Mouse (Mus musculus) forebrain, postnatal 0 days (tissue): ENCODE results near the gene Slc52a3. TPM values are rescaled to one million over a fixed set of nuclear protein-coding genes. Genes with fewer than 3 reads are reported as not detected.

Source experiments
- ATAC-seq: fragments of 200-750 bp; cut with Nextera tagmentation; 2 replicates; pipeline ENCODE4 v1.8.0; 2017; ENCODE audit warnings: mild to moderate bottlenecking, moderate library complexity
- DNase-seq: peaks from one replicate; pipeline ENCODE4 v3.0.0-alpha.2; 2015
- H3K27ac ChIP-seq: fragments of 300-500 bp; sonication (generic); 2 replicates; pipeline ENCODE4 v1.5.1; 2014; ENCODE audit warnings: low read depth, mild to moderate bottlenecking, antibody characterized with exemption, low read length, moderate library complexity, mixed read lengths
- H3K27me3 ChIP-seq: fragments of 300-500 bp; sonication (generic); 2 replicates; pipeline ENCODE4 v1.6.1; 2014; ENCODE audit warnings: mild to moderate bottlenecking, low read length, mixed read lengths; ENCODE audit not compliant: insufficient read depth
- H3K36me3 ChIP-seq: fragments of 300-500 bp; sonication (generic); 2 replicates; pipeline ENCODE4 v1.6.1; 2014; ENCODE audit warnings: mild to moderate bottlenecking, moderate library complexity; ENCODE audit not compliant: insufficient read depth
- H3K4me1 ChIP-seq: fragments of 300-500 bp; sonication (generic); 2 replicates; pipeline ENCODE4 v1.6.1; 2014; ENCODE audit warnings: antibody characterized with exemption; ENCODE audit not compliant: insufficient read depth
- H3K4me2 ChIP-seq: fragments of 300-500 bp; sonication (generic); 2 replicates; pipeline ENCODE4 v1.6.1; 2014; ENCODE audit warnings: low read depth, mild to moderate bottlenecking, moderate library complexity
- H3K4me3 ChIP-seq: fragments of 300-500 bp; sonication (generic); 2 replicates; pipeline ENCODE4 v1.5.1; 2014; ENCODE audit warnings: low read depth, low read length, mixed read lengths
- H3K9ac ChIP-seq: fragments of 300-500 bp; sonication (generic); 2 replicates; pipeline ENCODE4 v1.6.1; 2014; ENCODE audit warnings: mild to moderate bottlenecking
- H3K9me3 ChIP-seq: fragments of 300-500 bp; sonication (generic); 2 replicates; pipeline ENCODE4 v1.6.1; 2016; ENCODE audit warnings: low read length
- CTCF ChIP-seq: sonication (generic); IDR thresholded peaks from 2 replicates; pipeline ENCODE4 v1.5.1; 2016; ENCODE audit warnings: antibody characterized with exemption, control low read depth, low read depth
- WGBS: fragments of 180-500 bp; shearing (Covaris S2); extraction: QIAGEN DNeasy Blood & Tissue Kit; methylation state at CpG from one replicate; pipeline ENCODE4 v1.1.7; 2014; 5-methylcytosine and 5-hydroxymethylcytosine counted together
- polyA plus RNA-seq: library from polyadenylated mRNA; unstranded; fragments of >200 nt; fragmentation: Nextera tagmentation; extraction: Ambion mirVana; gene quantifications from 2 replicates; pipeline ENCODE4 v1.2.1, GENCODE M21; 2015
- total RNA-seq: library from RNA; depleted of rRNA; stranded (reverse); fragments of >200 nt; gene quantifications from 2 replicates; pipeline ENCODE4 v1.2.3, GENCODE M21; 2014

The Slc52a3 gene
- total and polyA plus RNA-seq, 2 experiments from 2014 or later, result 2.0 to 2.2 TPM

- no peak for ATAC-seq
- TF ChIP-seq CTCF, result no peak
- H3K4me1 ChIP-seq, result peaks cover 23% of the 10 kb centered on the region
- WGBS, result 79% methylated on average over 8 of the region's 8 CpGs
- no peak for DNase-seq
- H3K4me2 ChIP-seq, result no peak overlapping the region
- H3K9me3 ChIP-seq, result no peaks in the 10 kb centered on the region
- no peaks in the 10 kb centered on the region for H3K27me3 ChIP-seq
- H3K9ac ChIP-seq, result no peak overlapping the region
- no peak overlapping the region for H3K4me3 ChIP-seq
- H3K36me3 ChIP-seq, result no peaks in the 10 kb centered on the region; the same call in 1 of the 2 replicates
- H3K27ac ChIP-seq, result no peak overlapping the region
Observed at GRCm38 (mm10) chr2:151968451-151968850, 27.9 kb upstream of the Slc52a3 start.

- peaks cover 23% of the 10 kb centered on the region for H3K4me1 ChIP-seq
- no peaks in the 10 kb centered on the region; the same call in 1 of the 2 replicates for H3K36me3 ChIP-seq
- no peak overlapping the region for H3K4me3 ChIP-seq
- H3K9ac ChIP-seq, result no peak overlapping the region
- no peak overlapping the region for H3K4me2 ChIP-seq
- no peak for TF ChIP-seq CTCF
- no peak overlapping the region for H3K27ac ChIP-seq
- H3K27me3 ChIP-seq, result no peaks in the 10 kb centered on the region
- ATAC-seq (no peak), DNase-seq (no peak)
- 85% methylated on average over 7 of the region's 7 CpGs for WGBS
- no peaks in the 10 kb centered on the region for H3K9me3 ChIP-seq
Observed at GRCm38 (mm10) chr2:151968986-151969385, 27.3 kb upstream of the Slc52a3 start.

GRCm38 (mm10) chr2:151969396-151969795 lies 26.9 kb upstream of the Slc52a3 start:
- Histone ChIP-seq H3K36me3 (no peaks in the 10 kb centered on the region; the same call in 1 of the 2 replicates), H3K4me1 (peaks cover 23% of the 10 kb centered on the region), H3K9me3 (no peaks in the 10 kb centered on the region), H3K4me2 (no peak overlapping the region), H3K9ac (no peak overlapping the region), H3K4me3 (no peak overlapping the region), H3K27ac (no peak overlapping the region), H3K27me3 (no peaks in the 10 kb centered on the region)
- 91% methylated on average over 6 of the region's 6 CpGs for WGBS
- no peak for TF ChIP-seq CTCF
- DNase-seq (no peak), ATAC-seq (no peak)

- H3K9me3 ChIP-seq, result no peaks in the 10 kb centered on the region
- peak; percentile 96 for ATAC-seq
- 46% methylated on average over 53 of the region's 53 CpGs for WGBS
- peak overlapping the region; percentile 88 for H3K27ac ChIP-seq
- peak overlapping the region; percentile 81 for H3K4me2 ChIP-seq
- no peaks in the 10 kb centered on the region; the same call in 1 of the 2 replicates for H3K36me3 ChIP-seq
- DNase-seq, result peak; percentile 93
- H3K27me3 ChIP-seq, result no peaks in the 10 kb centered on the region
- H3K9ac ChIP-seq, result peak overlapping the region; percentile 76
- H3K4me3 ChIP-seq, result peak overlapping the region; percentile 47
- H3K4me1 ChIP-seq, result peaks cover 23% of the 10 kb centered on the region
- TF ChIP-seq CTCF, result peak; percentile 10; the same call in 1 of the 2 replicates
Observed at GRCm38 (mm10) chr2:151970191-151971172, 25.8 kb upstream of the Slc52a3 start.

DNA sequence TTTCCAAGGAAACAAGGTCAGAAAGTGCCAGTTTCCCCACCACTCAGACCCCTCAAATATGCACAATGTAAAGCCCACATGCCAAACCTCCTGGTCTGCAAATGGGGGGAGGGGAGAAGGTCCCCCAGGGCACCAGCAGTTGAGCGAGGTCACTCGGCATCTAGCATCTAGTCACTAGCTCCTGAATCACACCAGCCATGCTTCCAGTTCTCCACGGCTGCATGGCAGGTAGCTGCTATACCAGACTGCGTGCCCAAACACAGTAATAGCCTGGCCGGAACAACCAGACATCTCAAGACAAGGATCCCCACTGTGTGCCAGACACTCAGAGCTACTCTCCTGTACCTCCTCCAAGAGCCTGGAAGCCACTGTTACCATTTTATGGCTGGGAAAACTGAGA lies 24.6 kb upstream of the Slc52a3 start:
- H3K4me3 ChIP-seq, result no peak overlapping the region
- H3K9me3 ChIP-seq, result no peaks in the 10 kb centered on the region
- peaks cover 23% of the 10 kb centered on the region for H3K4me1 ChIP-seq
- ATAC-seq (no peak), DNase-seq (no peak)
- H3K9ac ChIP-seq, result no peak overlapping the region
- H3K4me2 ChIP-seq, result no peak overlapping the region
- H3K36me3 ChIP-seq, result no peaks in the 10 kb centered on the region; the same call in 1 of the 2 replicates
- no peak overlapping the region for H3K27ac ChIP-seq
- no peaks in the 10 kb centered on the region for H3K27me3 ChIP-seq
- no peak for TF ChIP-seq CTCF
- 94% methylated on average over 5 of the region's 5 CpGs for WGBS

- peak overlapping the region; percentile 41 for H3K9ac ChIP-seq
- peaks cover 14% of the 10 kb centered on the region for H3K4me1 ChIP-seq
- H3K9me3 ChIP-seq, result no peaks in the 10 kb centered on the region
- H3K27me3 ChIP-seq, result no peaks in the 10 kb centered on the region
- no peak for TF ChIP-seq CTCF
- DNase-seq (peak; percentile 61), ATAC-seq (peak; percentile 21)
- peak overlapping the region; percentile 52 for H3K4me2 ChIP-seq
- no peaks in the 10 kb centered on the region; the same call in 1 of the 2 replicates for H3K36me3 ChIP-seq
- WGBS, result 21% methylated on average over 23 of the region's 23 CpGs
- H3K27ac ChIP-seq, result no peak overlapping the region
- H3K4me3 ChIP-seq, result peak overlapping the region; percentile 27
Observed at GRCm38 (mm10) chr2:151972880-151973594, 23.3 kb upstream of the Slc52a3 start.
